Mouse (Mus musculus): ENCODE data around the gene Spen.

DNA sequence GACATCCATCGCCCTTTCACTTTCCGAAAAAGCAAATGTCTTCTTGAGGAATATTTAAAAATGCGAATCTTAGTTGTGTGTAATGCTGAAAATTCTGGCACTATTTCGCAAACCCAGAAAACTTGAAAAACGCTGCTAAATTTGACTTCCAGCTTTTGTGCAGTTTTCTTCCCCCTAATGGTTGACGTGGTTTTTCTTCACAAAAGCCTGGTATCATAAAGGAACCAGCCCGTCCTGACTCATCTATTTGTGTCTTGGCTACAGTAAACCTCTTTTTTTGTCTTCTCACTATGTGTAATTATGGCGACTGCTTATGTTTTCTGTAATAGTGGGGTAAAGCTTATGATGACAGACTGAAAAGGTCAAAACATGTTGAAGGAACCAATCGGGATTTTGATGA is 8.9 kb upstream of the Spen start:
- TF ChIP-seq CTCF (IDR thresholded peaks at IDR 0.05; ENCODE audit: insufficient read depth, low read depth, low read length) = no peak
- no peak for TF ChIP-seq POLR2A (IDR thresholded peaks at IDR 0.05; ENCODE audit: insufficient read depth, low read depth, low read length)

All from olfactory bulb, adult 2 months (tissue).